Mouse (Mus musculus): Measurements from ENCODE around the gene Ccdc148.

- no peak for TF ChIP-seq CTCF (IDR thresholded peaks at IDR 0.05; ENCODE audit: low read depth)
- no peak for TF ChIP-seq EP300 (IDR thresholded peaks at IDR 0.05; ENCODE audit: low read depth)
Measured at GRCm38 (mm10) chr2:59006567-59007340, 153.7 kb downstream of the Ccdc148 start.

Data from liver, postnatal 0 days (tissue).